Mouse (Mus musculus) liver, embryonic 16.5 days (tissue): Measurements from ENCODE around the gene Blvra. TPM values are rescaled to one million over a fixed set of nuclear protein-coding genes. Genes with fewer than 3 reads are reported as not detected.
"Not testable (repeated sequence)": the region's sequence is repeated elsewhere in the genome, so short reads cannot be mapped to it uniquely, and the experiment has no call there.

ENCODE experiments used
- ATAC-seq: fragments of 200-750 bp; cut with Nextera tagmentation; 2 replicates; pipeline ENCODE4 v1.8.0; 2017; ENCODE audit warnings: low read depth, mild to moderate bottlenecking, moderate number of reproducible peaks, moderate library complexity
- H3K27ac ChIP-seq: fragments of 300-500 bp; sonication (generic); 2 replicates; pipeline ENCODE4 v1.5.1; 2014; ENCODE audit warnings: mild to moderate bottlenecking, low read length
- H3K27me3 ChIP-seq: fragments of 300-500 bp; sonication (generic); 2 replicates; pipeline ENCODE4 v1.6.1; 2014; ENCODE audit warnings: low read depth, low read length, mixed read lengths; ENCODE audit not compliant: control insufficient read depth, insufficient read depth
- H3K36me3 ChIP-seq: fragments of 300-500 bp; sonication (generic); 2 replicates; pipeline ENCODE4 v1.6.1; 2014; ENCODE audit warnings: mild to moderate bottlenecking; ENCODE audit not compliant: control insufficient read depth, insufficient read depth
- H3K4me1 ChIP-seq: fragments of 300-500 bp; sonication (generic); 2 replicates; pipeline ENCODE4 v1.6.1; 2014; ENCODE audit warnings: low read depth, low read length, mixed read lengths; ENCODE audit not compliant: control insufficient read depth
- H3K4me2 ChIP-seq: fragments of 300-500 bp; sonication (generic); 2 replicates; pipeline ENCODE4 v1.6.1; 2014; ENCODE audit warnings: low read depth, low read length, mixed read lengths
- H3K4me3 ChIP-seq: fragments of 300-500 bp; sonication (generic); 2 replicates; pipeline ENCODE4 v1.5.1; 2014; ENCODE audit warnings: low read depth, mild to moderate bottlenecking, low read length
- H3K9ac ChIP-seq: fragments of 300-500 bp; sonication (generic); 2 replicates; pipeline ENCODE4 v1.6.1; 2014; ENCODE audit warnings: low read depth, low read length
- H3K9me3 ChIP-seq: fragments of 300-500 bp; sonication (generic); replicated peaks from 2 replicates; pipeline ENCODE4 v1.6.1; 2016; ENCODE audit warnings: low read length; ENCODE audit not compliant: control insufficient read depth
- WGBS: fragments of 180-500 bp; shearing (Covaris S2); extraction: QIAGEN DNeasy Blood & Tissue Kit; methylation state at CpG from one replicate; pipeline ENCODE4 v1.1.7; 2014; ENCODE audit not compliant: insufficient replicate concordance; 5-methylcytosine and 5-hydroxymethylcytosine counted together
- polyA plus RNA-seq: library from polyadenylated mRNA; unstranded; fragments of >200 nt; fragmentation: Nextera tagmentation; extraction: Ambion mirVana; gene quantifications from 2 replicates; pipeline ENCODE4 v1.2.1, GENCODE M21; 2015

Gene Blvra
- polyA plus RNA-seq, 1 experiment from 2014 or later, result 47.0 TPM

GRCm38 (mm10) chr2:127079066-127079465 lies 8.6 kb downstream of the Blvra start:
- H3K9me3 ChIP-seq, H3K4me2 ChIP-seq, H3K9ac ChIP-seq, H3K27me3 ChIP-seq, ATAC-seq, H3K36me3 ChIP-seq, H3K27ac ChIP-seq, H3K4me3 ChIP-seq: not testable (repeated sequence)
- WGBS, result 56% methylated on average over 2 of the region's 2 CpGs
- peaks cover 18% of the 10 kb centered on the region for H3K4me1 ChIP-seq

GRCm38 (mm10) chr2:127079881-127080590 lies 9.6 kb downstream of the Blvra start:
- peak overlapping the region; percentile 80 for H3K27ac ChIP-seq
- ATAC-seq, result peak; percentile 47
- no peaks in the 10 kb centered on the region for H3K36me3 ChIP-seq
- H3K4me2 ChIP-seq, result peak overlapping the region; percentile 38; the same call in 1 of the 2 replicates
- WGBS, result 65% methylated on average over 11 of the region's 11 CpGs
- H3K9ac ChIP-seq, result peak overlapping the region; percentile 35; the same call in 1 of the 2 replicates
- no peak overlapping the region for H3K4me3 ChIP-seq
- H3K4me1 ChIP-seq, result peaks cover 18% of the 10 kb centered on the region
- H3K9me3 ChIP-seq, result no peaks in the 10 kb centered on the region
- no peaks in the 10 kb centered on the region for H3K27me3 ChIP-seq

GRCm38 (mm10) chr2:127080591-127081218 lies 10.2 kb downstream of the Blvra start:
- ATAC-seq, result peak; percentile 91
- peaks cover 18% of the 10 kb centered on the region for H3K4me1 ChIP-seq
- no peak overlapping the region for H3K4me3 ChIP-seq
- no peaks in the 10 kb centered on the region for H3K27me3 ChIP-seq
- peak overlapping the region; percentile 35; the same call in 1 of the 2 replicates for H3K9ac ChIP-seq
- WGBS, result 44% methylated on average over 11 of the region's 11 CpGs
- no peaks in the 10 kb centered on the region for H3K36me3 ChIP-seq
- peak overlapping the region; percentile 38; the same call in 1 of the 2 replicates for H3K4me2 ChIP-seq
- H3K9me3 ChIP-seq, result no peaks in the 10 kb centered on the region
- H3K27ac ChIP-seq, result peak overlapping the region; percentile 80

- no peaks in the 10 kb centered on the region for H3K9me3 ChIP-seq
- no peak overlapping the region for H3K9ac ChIP-seq
- H3K4me1 ChIP-seq, result peaks cover under 1% of the 10 kb centered on the region; the same call in 1 of the 2 replicates
- H3K4me2 ChIP-seq, result no peak overlapping the region
- no peak overlapping the region for H3K4me3 ChIP-seq
- 46% methylated on average over 5 of the region's 5 CpGs for WGBS
- H3K27ac ChIP-seq, result no peak overlapping the region
- no peaks in the 10 kb centered on the region for H3K27me3 ChIP-seq
- H3K36me3 ChIP-seq, result no peaks in the 10 kb centered on the region; the same call in 1 of the 2 replicates
- ATAC-seq, result no peak
Observed at GRCm38 (mm10) chr2:127086235-127086634, 15.8 kb downstream of the Blvra start.

GRCm38 (mm10) chr2:127090151-127090550 lies 19.7 kb downstream of the Blvra start:
- H3K9me3 ChIP-seq, H3K9ac ChIP-seq, H3K27me3 ChIP-seq, H3K27ac ChIP-seq, H3K36me3 ChIP-seq, ATAC-seq, H3K4me2 ChIP-seq, H3K4me1 ChIP-seq, H3K4me3 ChIP-seq: not testable (repeated sequence)

GRCm38 (mm10) chr2:127092000-127092399 lies 21.5 kb downstream of the Blvra start:
- WGBS, result 80% methylated on average over 8 of the region's 8 CpGs
- Histone ChIP-seq H3K4me3 (no peak overlapping the region), H3K4me2 (no peak overlapping the region), H3K9me3 (no peaks in the 10 kb centered on the region), H3K4me1 (no peaks in the 10 kb centered on the region), H3K27me3 (no peaks in the 10 kb centered on the region), H3K27ac (no peak overlapping the region), H3K9ac (no peak overlapping the region), H3K36me3 (no peaks in the 10 kb centered on the region; the same call in 1 of the 2 replicates)
- ATAC-seq, result no peak

- Histone ChIP-seq H3K27ac (no peak overlapping the region), H3K27me3 (no peaks in the 10 kb centered on the region), H3K36me3 (peaks cover 72% of the 10 kb centered on the region), H3K4me2 (no peak overlapping the region), H3K4me3 (no peak overlapping the region), H3K9ac (no peak overlapping the region), H3K4me1 (no peaks in the 10 kb centered on the region), H3K9me3 (no peaks in the 10 kb centered on the region)
- ATAC-seq, result no peak
- whole genome bisulfite sequencing, result 90% methylated on average over 4 of the region's 4 CpGs
Observed at GRCm38 (mm10) chr2:127108986-127109385, 38.5 kb downstream of the Blvra start.

GRCm38 (mm10) chr2:127121591-127122235 lies 51.2 kb downstream of the Blvra start:
- H3K36me3 ChIP-seq, result peaks cover 85% of the 10 kb centered on the region
- 91% methylated on average over 8 of the region's 8 CpGs for WGBS

GRCm38 (mm10) chr2:127128926-127129325 lies 58.5 kb downstream of the Blvra start:
- H3K9ac ChIP-seq, result no peak overlapping the region
- H3K4me2 ChIP-seq, result no peak overlapping the region
- 64% methylated on average over 5 of the region's 5 CpGs for WGBS
- H3K4me1 ChIP-seq, result peaks cover 27% of the 10 kb centered on the region
- H3K27ac ChIP-seq, result no peak overlapping the region
- peaks cover 37% of the 10 kb centered on the region for H3K36me3 ChIP-seq
- no peak overlapping the region for H3K4me3 ChIP-seq
- H3K9me3 ChIP-seq, result no peaks in the 10 kb centered on the region
- no peaks in the 10 kb centered on the region for H3K27me3 ChIP-seq
- ATAC-seq, result no peak

More at GRCm38 (mm10) chr2:127121591-127122235, 51.2 kb downstream of the Blvra start:
- no peak overlapping the region for H3K9ac ChIP-seq
- H3K4me3 ChIP-seq, result no peak overlapping the region
- H3K27me3 ChIP-seq, result no peaks in the 10 kb centered on the region
- no peaks in the 10 kb centered on the region for H3K4me1 ChIP-seq
- no peak overlapping the region for H3K4me2 ChIP-seq
- no peak overlapping the region for H3K27ac ChIP-seq
- ATAC-seq, result no peak
- no peaks in the 10 kb centered on the region for H3K9me3 ChIP-seq
